Mouse (Mus musculus): ENCODE results near the gene Gnl1. TPM values are rescaled to one million over a fixed set of nuclear protein-coding genes. Genes with fewer than 3 reads are reported as not detected.
"Not testable (repeated sequence)": the region's sequence is repeated elsewhere in the genome, so short reads cannot be mapped to it uniquely, and the experiment has no call there.

Gnl1 gene
- total RNA-seq (2021), result 43.9 and 52.5 TPM in 2 replicates
- long read RNA-seq, transcript Gnl1-201 (12 exons, 2,848 nt), result major isoform, 77 of 92 reads
- long read RNA-seq, partial matches to known transcripts, result 12 of 92 reads
- long read RNA-seq, other reads (novel, unspliced or antisense), result 3 of 92 reads

DNA sequence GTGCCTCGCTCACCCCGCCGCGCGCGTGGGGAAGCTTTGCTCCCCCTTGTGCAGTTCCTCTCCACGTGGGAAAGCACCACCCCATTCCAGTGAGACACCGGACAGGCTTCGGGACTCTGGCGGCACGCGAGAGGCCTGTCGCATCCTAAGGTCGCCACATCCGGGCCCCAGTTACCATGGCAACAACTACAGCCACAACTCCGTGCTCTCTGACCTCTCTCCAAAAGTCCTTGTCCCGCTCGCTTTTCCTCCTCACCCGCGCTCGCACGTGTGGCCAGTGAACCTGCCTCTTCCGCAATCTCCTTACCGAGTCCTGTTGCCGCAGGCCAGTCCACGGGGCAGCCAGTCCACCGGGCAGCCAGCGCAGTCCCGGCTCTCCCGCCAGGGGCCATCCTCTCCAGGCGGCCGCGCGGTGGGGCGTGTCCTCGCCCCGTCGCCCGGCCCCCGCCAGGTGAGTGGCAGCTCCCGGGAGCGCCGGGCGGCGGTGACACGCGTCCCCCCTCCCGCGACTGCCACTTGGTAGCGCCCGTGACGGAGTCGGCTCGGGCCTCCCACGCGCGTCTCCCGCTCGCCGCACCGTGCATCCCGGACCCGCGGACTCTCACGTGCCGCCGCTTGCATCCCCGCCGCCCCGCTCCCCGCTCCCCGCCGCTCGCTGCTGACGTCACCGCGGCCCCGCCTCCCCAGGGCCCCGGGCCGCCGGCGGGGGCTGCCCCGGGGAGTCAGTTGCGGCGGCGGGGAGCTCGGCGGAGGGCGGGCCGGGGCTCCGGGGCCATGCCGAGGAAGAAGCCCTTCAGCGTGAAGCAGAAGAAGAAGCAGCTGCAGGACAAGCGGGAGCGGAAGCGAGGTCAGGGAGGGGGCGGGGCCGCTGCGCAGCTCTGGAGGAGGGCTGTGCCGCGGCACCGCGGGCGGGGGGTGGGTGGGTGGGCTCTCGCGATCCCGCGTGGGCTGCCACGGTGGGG lies at the start of gene Gnl1, which contains the start of gene Prr3:
TSS of gene Gnl1 (plus strand) at position 451 of the 962 bp plus-strand sequence.
TSS of gene Prr3 (minus strand) at position 836 of the 962 bp plus-strand sequence.
- peak; percentile 87 for DNase-seq

DNA sequence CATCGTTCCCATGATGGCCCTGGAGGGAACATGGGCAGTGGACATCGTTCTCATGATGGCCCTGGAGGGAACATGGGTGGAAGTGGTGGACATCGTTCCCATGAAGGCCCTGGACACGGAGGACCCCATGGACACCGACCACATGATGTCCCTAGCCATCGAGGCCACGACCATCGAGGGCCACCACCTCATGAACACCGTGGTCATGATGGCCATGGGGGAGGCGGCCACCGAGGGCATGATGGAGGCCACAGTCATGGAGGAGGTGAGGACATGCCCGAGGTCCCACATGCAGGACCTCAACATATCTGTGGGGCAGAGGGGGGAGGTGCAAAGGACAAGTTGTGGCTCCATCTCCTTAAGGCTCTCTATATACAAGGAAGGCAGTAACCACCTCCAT lies 49.0 kb upstream of the Gnl1 start:
- DNase-seq, result no peak

GRCm38 (mm10) chr17:35932608-35933007 lies 47.0 kb upstream of the Gnl1 start:
- DNase-seq, result no peak

DNA sequence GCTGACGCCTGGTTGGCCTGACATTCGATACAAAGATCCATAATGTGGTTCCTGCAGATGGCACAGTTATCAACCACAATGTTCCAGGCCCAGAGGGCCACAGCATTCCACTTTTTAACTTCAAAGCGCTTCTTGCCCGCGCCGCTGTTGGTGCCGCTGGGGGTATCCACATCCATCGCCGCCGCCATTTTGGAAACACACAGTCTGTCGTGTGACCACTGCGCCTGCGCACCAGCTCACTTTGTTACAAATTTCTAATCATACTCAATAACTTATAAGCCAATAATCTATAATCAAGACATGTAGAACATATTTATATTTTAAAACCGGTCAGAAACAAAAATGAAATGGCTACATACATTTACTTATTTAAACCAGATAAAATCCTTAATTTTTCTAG lies 43.9 kb upstream of the Gnl1 start:
- DNase-seq, result not testable (repeated sequence)

DNA sequence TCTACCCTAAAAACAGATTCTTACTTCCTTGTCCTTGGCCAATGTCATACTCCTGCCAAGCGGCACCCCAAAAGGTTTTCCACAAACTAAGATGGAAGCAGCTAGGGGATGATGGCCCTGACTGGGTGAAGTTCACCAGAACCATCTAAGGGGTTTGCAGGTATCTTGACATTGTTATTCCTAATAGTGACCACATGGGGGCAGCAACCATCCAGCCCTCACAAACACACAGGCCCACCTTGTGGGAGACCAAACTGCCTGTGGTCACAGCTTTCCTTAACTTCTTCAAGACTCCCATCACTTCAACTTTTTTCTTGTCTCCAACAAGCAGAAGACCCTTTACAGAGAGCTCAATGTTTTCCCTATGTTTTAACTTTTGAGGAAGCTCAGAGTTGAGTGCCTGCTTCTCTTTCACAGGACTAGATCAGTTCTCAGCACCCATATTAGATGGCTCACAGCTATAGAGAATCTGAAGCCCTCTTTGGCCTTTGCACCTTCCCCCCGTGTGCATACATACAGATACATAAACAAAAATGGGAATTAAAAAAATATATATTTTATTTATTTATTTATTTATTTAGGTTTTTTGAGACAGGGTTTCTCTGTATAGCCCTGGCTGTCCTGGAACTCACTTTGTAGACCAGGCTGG lies 41.8 kb upstream of the Gnl1 start:
- DNase-seq, result peak; percentile 28

DNA sequence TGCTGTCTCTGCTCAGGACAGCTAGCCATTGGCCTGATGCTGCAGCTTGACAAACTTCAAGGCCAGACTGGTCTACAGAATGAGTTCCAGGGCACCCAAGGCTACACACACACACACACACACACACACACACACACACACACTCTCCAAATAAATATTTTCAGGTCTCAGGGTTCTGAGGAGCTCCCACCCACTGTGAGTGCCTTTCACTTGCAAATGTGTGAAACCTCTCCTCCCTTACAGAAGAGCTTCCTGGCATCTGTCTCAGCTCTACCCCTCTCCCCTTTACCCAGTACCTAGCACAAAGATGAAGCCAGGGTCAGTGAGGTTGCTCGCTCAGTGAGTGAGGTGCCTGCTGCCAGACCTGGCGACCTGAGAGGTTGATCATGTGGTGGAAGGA lies 40.5 kb upstream of the Gnl1 start:
- DNase-seq, result no peak

DNA sequence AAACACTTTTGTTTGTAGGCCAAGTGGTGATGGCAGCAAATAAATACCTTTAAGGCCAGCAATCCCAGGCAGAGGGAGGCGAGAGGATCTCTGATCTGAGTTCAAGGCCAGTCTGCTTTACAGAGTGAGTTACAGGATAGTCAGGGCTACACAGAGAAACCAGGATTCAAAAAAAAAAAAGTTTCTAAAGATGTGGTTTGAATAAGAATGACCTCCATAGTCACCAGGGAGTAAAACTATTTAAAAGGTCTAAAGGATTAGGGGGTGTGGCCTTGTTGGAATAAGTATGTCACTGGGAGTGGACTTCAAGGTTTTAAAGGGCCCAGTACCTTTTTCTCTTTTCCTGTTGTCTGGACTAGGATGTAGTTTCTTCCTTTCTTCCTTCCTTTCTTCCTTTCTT lies 39.7 kb upstream of the Gnl1 start:
- no peak for DNase-seq

DNA sequence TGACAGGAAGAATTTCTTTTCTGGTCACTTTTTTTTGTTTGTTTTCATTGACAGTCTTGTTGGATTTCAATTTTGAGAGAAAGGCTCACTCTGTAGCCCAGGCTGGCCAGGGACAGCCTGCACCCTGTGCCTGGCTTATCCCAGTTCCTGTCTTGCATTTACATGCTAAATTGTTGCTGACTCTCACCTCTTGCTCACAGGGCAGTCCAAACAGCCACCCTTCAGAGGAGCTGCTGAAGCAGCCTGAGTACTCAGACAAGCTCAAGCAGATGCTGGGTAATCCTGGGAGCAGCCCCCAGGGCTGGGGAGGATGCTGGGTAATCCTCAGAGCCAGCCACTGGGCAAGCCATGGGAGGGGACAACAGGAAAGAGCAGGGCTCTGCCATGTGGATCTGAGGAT lies 28.7 kb upstream of the Gnl1 start:
- DNase-seq, result not testable (repeated sequence)

- not testable (repeated sequence) for DNase-seq
These were observed 27.1 kb upstream of the Gnl1 start for GRCm38 (mm10) chr17:35952559-35952958.

- DNase-seq, result no peak
These were observed 25.0 kb upstream of the Gnl1 start for GRCm38 (mm10) chr17:35954665-35955064.

DNA sequence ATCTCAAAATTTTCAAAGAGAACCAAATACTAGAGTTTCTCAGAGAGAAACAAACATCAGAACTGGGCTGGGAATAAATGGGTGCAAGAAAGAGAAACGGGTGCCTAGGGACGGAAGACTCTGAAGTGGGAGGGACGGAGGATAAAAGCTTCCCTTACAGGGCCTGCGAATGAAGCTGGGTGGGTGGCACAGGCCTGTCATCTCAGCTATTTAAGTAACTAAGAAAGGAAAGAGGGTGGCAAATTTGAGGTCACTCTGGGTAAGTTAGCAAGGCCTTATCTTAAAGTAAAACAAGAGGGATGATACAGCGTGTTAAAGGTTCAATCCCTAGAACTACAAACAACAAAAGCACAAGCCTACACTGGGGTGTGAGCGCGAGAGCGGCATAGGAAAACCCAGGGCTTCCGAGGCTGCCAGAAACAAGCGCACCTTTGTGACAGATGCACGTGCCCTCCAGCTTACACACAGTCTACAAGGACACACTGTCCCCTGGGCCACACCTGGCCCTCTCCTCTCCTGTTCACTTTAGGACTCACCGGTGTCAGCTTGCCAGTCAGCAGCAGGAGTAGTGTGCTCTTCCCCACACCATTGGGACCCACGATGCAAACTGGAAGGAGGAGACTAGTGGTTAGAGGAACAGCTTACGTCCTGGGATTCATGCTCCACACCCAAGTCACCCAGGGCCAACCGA lies 21.0 kb upstream of the Gnl1 start:
- no peak for DNase-seq

DNA sequence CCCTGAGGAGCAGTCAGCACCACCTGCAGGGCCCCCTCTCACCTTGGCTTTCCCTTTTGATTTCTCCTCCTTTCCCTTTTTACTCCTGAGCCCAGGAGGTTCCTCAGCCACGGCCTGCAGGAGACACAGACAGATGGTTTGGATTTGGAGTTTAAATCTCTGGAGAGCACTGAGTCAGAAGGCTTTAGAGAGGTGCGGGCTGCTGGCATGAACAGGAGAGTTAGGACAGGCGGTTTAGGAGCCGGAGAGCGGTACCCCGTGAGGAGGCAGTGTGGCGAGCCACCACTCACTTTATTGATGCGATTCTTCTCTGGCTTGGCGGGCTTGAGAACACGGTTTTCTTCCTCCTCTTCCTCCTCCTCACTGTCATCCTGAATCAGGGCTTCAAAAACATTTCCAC lies 16.4 kb upstream of the Gnl1 start:
- no peak for DNase-seq

- no peak for DNase-seq
These were observed 12.0 kb upstream of the Gnl1 start for GRCm38 (mm10) chr17:35967621-35968020.

DNA sequence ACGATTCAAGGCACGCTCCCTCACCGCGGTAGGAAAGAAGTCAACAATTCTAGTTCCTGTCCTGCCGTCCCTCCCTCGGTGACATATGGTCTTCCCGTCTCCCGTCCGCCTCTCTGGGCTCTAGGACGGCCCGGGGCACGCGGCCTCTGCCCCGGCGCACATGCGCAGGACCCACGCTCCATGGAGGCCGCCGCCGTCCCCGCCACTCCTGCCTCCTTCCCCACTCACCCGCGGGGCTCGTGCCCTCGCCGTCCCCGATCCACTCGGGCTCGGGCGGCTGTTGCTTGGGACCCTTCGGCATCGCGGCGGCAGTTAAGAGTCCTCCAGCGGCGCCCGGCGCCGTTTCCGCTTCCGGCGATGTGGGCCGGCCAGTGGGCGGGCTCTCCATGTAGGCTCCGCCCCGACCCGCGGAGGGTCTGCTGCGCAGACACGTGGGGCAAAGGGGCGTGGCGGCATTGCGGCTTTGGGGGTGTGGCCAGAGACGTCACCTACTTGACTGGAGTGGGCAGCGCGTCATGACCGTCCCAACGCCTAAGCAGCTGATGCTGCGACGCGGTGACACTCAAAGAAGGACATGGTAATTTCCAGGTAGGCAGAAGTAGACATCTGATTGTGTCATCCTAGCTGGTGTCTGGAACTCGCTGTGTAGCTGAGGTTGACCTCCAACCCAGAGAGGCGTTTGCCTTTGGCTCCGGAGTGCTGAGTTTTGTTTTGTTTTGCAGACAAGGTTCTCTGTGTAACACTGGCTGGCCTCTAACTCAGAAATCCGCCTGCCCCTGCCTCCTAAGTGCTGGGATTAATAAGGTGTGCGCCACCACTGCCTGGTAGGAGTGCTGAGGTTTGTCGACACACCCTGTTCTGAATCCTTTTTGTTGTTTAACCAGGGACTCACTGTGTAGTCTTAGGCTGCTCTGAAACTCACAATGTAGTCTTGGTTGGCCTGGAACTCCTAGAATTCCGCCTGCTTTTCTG lies 9.9 kb upstream of the Gnl1 start, which contains the start of gene Abcf1:
TSS of gene Abcf1 (minus strand) at position 344 of the 972 bp plus-strand sequence.
- DNase-seq, result peak; percentile 99

- DNase-seq, result no peak
These were observed 7.5 kb upstream of the Gnl1 start for GRCm38 (mm10) chr17:35972131-35972530.

DNA sequence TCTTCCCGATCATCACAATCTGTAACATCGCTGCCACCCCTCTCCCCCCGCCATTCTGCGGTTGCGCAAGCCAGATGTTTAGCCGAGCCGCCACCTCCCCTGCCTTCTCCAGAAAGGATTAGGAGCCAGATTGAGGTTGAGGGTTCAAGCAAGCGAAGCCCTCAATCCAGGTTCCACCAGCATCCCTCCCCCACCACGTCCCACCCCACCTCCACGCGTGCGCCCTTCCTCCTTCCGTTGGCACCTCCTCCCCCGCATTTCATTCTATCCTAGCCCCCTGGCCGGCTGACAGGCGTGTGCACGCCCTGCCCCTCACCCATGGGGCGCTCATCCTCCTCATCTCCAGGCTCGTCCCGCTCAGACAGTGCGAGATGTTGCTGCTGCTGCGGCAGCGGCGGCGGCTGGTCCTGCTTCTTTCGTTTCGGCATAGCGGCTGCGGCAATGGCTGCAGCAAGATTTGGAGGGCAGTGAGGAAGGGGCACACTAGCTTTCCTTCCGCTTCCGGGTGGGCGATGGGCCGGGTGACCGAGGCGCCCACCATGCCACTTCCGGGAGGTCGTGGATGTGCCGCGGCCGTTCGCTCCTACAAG lies 745 bp upstream of the Gnl1 start:
- DNase-seq, result no peak

GRCm38 (mm10) chr17:35980363-35980754 lies 708 bp downstream of the Gnl1 start:
- peak; percentile 62 for DNase-seq

GRCm38 (mm10) chr17:35981776-35982175 lies 2.1 kb downstream of the Gnl1 start:
- DNase-seq, result no peak

DNA sequence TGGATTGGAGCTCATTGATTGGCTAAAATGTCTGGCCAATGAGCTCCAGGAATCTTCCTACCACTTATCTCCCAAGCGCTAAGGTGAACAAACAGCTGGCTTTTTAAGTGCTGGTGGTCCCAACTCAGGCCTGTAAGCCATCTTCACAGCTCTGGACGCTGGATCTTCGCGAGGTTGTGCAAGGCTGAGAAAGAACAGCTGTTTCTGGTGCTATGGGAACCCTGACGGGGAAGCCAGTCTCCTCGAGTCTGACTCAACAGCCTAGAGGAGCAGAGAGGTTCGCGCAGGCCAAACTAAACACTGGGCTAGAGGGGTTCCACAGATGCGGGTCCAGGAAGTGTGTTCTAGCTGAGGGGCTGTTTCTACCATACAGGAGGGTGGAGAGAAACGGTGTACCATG lies 12.1 kb downstream of the Gnl1 start:
- DNase-seq, result no peak

- peak; percentile 80 for DNase-seq
These were observed 14.0 kb downstream of the Gnl1 start for GRCm38 (mm10) chr17:35993675-35994074.
